Mouse (Mus musculus): Measurements from ENCODE around the gene Ssbp1. TPM values are rescaled to one million over a fixed set of nuclear protein-coding genes. Genes with fewer than 3 reads are reported as not detected.

Ssbp1 gene
- 86.3 TPM for polyA plus RNA-seq (2014; fragmentation: Illumina TruSeq; extraction: RNeasy Lipid Tissue Mini Kit (QIAGEN cat#74804); ENCODE audit: low read depth, low replicate concordance)

DNA sequence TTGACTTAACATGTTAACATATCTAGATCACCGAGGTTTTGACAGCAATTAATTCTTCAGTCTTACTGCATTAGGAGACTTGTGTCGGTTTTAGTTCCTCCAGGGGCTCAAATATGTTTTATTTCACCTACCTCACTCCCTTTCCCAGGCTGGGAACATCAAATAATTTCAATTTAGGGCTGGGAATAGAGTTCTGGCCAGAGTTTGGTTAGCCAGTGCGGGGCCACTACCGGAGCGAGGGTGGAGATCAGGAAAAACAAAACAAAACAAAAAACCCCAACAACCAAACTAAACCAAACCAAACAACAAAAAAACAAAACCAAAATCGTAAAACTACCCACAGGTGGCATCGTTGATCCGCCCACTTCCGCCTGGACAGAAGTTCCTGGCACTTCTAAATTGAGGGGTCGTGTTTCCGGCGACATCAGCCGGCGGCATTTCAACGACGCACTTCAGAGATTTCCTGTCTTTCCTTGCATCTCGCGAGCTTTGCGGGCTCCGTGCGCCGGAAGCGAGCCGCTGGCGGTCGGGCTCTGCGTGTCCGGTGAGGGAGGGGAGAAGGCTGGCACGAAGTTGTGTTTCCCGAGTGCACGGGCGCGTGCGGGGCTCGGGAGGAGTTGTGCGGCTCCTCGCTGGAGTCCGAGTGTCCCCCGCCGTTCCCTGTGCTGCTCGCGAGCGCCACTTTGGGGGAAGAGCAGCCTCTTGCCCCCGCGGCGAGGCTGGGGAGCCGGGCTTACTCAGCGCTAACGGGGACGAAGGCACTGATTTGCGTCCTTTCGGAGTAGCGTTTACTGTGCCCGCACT lies at the start of gene Ssbp1:
TSS of gene Ssbp1 (plus strand) at position 437 of the 804 bp plus-strand sequence.

DNA sequence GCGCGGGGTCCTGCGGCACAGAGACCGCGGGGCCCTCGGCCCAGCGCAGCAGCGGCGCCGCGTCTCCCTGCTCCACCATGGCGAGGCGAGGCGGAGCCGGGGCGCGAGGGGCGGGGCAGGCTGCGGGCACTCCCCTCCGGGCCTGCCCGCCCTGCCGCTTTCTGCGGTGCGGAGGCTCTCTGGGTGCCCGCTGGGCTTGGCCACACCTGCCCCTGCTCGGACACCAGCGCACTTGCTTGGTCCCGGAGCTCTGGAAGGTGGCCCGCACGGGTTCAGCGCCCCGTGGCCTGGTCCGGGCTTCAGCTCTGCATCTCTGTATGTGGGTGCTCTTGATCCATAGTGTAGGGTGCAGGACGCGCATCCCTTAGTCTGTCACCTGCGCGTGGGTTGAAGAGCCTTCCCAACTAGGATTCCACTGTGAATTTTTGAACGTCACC lies 35.1 kb upstream of the Ssbp1 start, which contains the start of gene E330009J07Rik:
TSS of gene E330009J07Rik (minus strand) at position 89 of the 437 bp plus-strand sequence.

DNA sequence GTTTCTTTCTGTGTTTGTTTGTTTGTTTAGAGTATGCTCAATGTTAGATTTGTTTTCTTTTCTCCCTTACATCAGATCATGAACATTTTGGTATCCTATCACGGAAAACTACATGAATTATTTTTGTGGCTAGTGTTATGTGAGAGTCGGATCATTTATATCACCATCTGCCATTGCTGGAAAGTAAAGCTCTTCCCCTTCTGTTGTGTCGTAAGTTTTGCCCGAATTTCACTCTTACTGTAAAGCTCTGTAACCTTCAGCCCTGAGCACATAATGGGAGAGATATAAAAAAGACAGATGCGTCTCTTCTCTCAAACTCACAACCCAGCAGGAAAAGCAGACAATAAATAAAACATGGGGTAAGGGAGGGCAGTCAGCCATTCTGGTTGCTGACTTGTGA lies 32.2 kb upstream of the Ssbp1 start, which contains the start of gene Wee2:
TSS of gene Wee2 (plus strand) at position 153 of the 400 bp plus-strand sequence.

DNA sequence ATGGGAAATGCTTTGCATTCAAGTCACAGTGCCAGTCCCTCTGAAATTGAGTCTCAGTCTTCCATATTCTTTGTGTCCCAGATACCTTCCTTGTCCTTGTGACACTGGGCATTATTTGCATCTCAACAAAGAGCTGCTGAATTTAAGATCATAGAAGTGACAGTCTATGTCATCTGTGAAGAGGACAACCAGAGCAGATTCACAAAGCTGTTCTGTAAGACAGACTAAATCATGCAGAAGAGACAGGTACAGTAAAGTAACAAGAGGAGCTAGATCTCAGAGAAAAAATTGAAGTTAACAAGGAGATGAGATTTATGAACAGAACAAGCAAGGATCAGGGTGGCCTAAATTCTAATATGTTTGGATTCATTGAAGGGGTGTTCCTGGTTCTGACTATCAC lies 19.8 kb downstream of the Ssbp1 start, which contains the start of gene Tas2r137:
TSS of gene Tas2r137 (plus strand) at position 301 of the 400 bp plus-strand sequence.

DNA sequence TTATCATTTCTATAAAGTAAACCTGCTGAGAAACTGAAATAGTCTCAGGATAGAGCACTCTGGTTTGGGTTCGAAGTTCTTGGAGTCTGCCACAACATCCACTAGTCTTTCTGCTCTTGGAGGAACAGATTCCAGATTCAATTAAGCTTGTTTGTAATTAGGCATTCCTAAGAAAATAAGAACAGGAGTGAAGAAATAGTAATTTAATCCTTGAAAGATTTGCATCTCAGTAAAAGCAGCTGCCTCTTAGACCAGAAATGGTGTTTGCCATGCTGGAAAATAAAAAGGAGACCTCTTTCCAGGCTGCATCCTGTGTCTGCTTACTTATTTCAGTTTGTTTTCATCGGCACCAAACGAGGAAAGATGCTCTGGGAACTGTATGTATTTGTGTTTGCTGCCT lies 22.1 kb downstream of the Ssbp1 start, which contains the start of gene Tas2r108:
TSS of gene Tas2r108 (plus strand) at position 301 of the 400 bp plus-strand sequence.

DNA sequence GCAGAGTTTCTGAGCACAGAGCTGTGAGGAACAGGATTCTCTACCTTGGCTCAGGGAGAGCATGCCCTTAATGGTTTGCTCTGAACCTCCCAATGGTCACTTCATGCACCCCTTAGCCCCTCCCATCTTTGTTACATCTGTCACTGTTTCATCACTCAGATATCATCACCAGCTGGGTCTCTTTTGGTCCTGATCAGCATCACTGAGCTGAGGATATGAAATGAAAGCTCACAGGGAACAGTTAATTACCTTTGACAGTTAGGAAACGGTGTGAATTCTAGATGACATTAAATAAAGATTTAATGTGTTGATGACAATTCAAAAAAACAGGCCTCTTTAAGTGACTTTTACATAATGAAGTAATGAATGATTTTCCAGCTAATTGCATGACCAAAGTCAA lies 48.3 kb downstream of the Ssbp1 start, which contains the start of gene Prss37:
TSS of gene Prss37 (minus strand) at position 101 of the 400 bp plus-strand sequence.

Other genes starting within 250 kb of the Ssbp1 start
- gene Agk, start 146.2 kb upstream of the Ssbp1 start, polyA plus RNA-seq (2014; fragmentation: Illumina TruSeq; extraction: RNeasy Lipid Tissue Mini Kit (QIAGEN cat#74804); ENCODE audit: low read depth, low replicate concordance), result 5.5 TPM
- 6.8 TPM for gene E330009J07Rik, start 35.2 kb upstream of the Ssbp1 start, polyA plus RNA-seq (2014; fragmentation: Illumina TruSeq; extraction: RNeasy Lipid Tissue Mini Kit (QIAGEN cat#74804); ENCODE audit: low read depth, low replicate concordance)
- gene Wee2, start 32.3 kb upstream of the Ssbp1 start, polyA plus RNA-seq (2014; fragmentation: Illumina TruSeq; extraction: RNeasy Lipid Tissue Mini Kit (QIAGEN cat#74804); ENCODE audit: low read depth, low replicate concordance), result not detected
- not detected for gene Tas2r137, start 19.9 kb downstream of the Ssbp1 start, polyA plus RNA-seq (2014; fragmentation: Illumina TruSeq; extraction: RNeasy Lipid Tissue Mini Kit (QIAGEN cat#74804); ENCODE audit: low read depth, low replicate concordance)
- not detected for gene Tas2r108, start 22.2 kb downstream of the Ssbp1 start, polyA plus RNA-seq (2014; fragmentation: Illumina TruSeq; extraction: RNeasy Lipid Tissue Mini Kit (QIAGEN cat#74804); ENCODE audit: low read depth, low replicate concordance)
- not detected for gene Prss37, start 48.2 kb downstream of the Ssbp1 start, polyA plus RNA-seq (2014; fragmentation: Illumina TruSeq; extraction: RNeasy Lipid Tissue Mini Kit (QIAGEN cat#74804); ENCODE audit: low read depth, low replicate concordance)
- not detected for gene Olfr461, start 83.7 kb downstream of the Ssbp1 start, polyA plus RNA-seq (2014; fragmentation: Illumina TruSeq; extraction: RNeasy Lipid Tissue Mini Kit (QIAGEN cat#74804); ENCODE audit: low read depth, low replicate concordance)
- gene Olfr460, start 98.1 kb downstream of the Ssbp1 start, polyA plus RNA-seq (2014; fragmentation: Illumina TruSeq; extraction: RNeasy Lipid Tissue Mini Kit (QIAGEN cat#74804); ENCODE audit: low read depth, low replicate concordance), result not detected
- gene Clec5a, start 114.5 kb downstream of the Ssbp1 start, polyA plus RNA-seq (2014; fragmentation: Illumina TruSeq; extraction: RNeasy Lipid Tissue Mini Kit (QIAGEN cat#74804); ENCODE audit: low read depth, low replicate concordance), result 0.61 TPM
- not detected for gene Tas2r138, start 142.0 kb downstream of the Ssbp1 start, polyA plus RNA-seq (2014; fragmentation: Illumina TruSeq; extraction: RNeasy Lipid Tissue Mini Kit (QIAGEN cat#74804); ENCODE audit: low read depth, low replicate concordance)
- gene Mgam, start 157.5 kb downstream of the Ssbp1 start, polyA plus RNA-seq (2014; fragmentation: Illumina TruSeq; extraction: RNeasy Lipid Tissue Mini Kit (QIAGEN cat#74804); ENCODE audit: low read depth, low replicate concordance), result 128 TPM

Data from liver, adult 10 weeks (tissue).